Mouse (Mus musculus) layer of hippocampus, postnatal 14 days (tissue): Measurements from ENCODE around the gene Nell2. TPM values are rescaled to one million over a fixed set of nuclear protein-coding genes. Genes with fewer than 3 reads are reported as not detected.

Source experiments
- DNase-seq, 2 experiments: peaks; one replicate each; pipeline ENCODE4 v3.0.0; 2021 to 2022; ENCODE audit warnings: low spot score in 2 of 2, mixed read lengths in 1 of 2
- total RNA-seq, 2 experiments: library from RNA; stranded (reverse); gene quantifications; 2 replicates each; pipeline ENCODE4 v1.2.3; 2021

The Nell2 gene
- total RNA-seq, 2 experiments from 2014 or later, result 841 to 860 TPM

- DNase-seq, result no peak
Observed at GRCm38 (mm10) chr15:95481585-95481984, 46.8 kb downstream of the Nell2 start.

GRCm38 (mm10) chr15:95476440-95476839 lies 51.9 kb downstream of the Nell2 start:
- DNase-seq, result no peak

GRCm38 (mm10) chr15:95473976-95474375 lies 54.4 kb downstream of the Nell2 start:
- DNase-seq, result peak in 1 of 2 experiments; percentile 45

GRCm38 (mm10) chr15:95467195-95467594 lies 61.2 kb downstream of the Nell2 start:
- no peak for DNase-seq

GRCm38 (mm10) chr15:95460041-95460566 lies 68.3 kb downstream of the Nell2 start:
- DNase-seq, result no peak

GRCm38 (mm10) chr15:95444586-95444985 lies 83.8 kb downstream of the Nell2 start:
- DNase-seq, result no peak

GRCm38 (mm10) chr15:95437740-95438139 lies 90.6 kb downstream of the Nell2 start:
- DNase-seq, result no peak

- no peak for DNase-seq
Observed at GRCm38 (mm10) chr15:95436261-95436660, 92.1 kb downstream of the Nell2 start.

- no peak for DNase-seq
Observed at GRCm38 (mm10) chr15:95431156-95431799, 97.1 kb downstream of the Nell2 start.

GRCm38 (mm10) chr15:95430000-95430399 lies 98.4 kb downstream of the Nell2 start:
- no peak for DNase-seq

GRCm38 (mm10) chr15:95428003-95428663 lies 100.2 kb downstream of the Nell2 start:
- DNase-seq, result no peak

- DNase-seq, result no peak
Observed at GRCm38 (mm10) chr15:95425085-95425484, 103.3 kb downstream of the Nell2 start.

- DNase-seq, result no peak
Observed at GRCm38 (mm10) chr15:95422226-95422950, 106.0 kb downstream of the Nell2 start.

GRCm38 (mm10) chr15:95418641-95419040 lies 109.7 kb downstream of the Nell2 start:
- DNase-seq, result no peak

- DNase-seq, result no peak
Observed at GRCm38 (mm10) chr15:95411949-95412741, 116.2 kb downstream of the Nell2 start.

GRCm38 (mm10) chr15:95410213-95410843 lies 118.0 kb downstream of the Nell2 start:
- no peak for DNase-seq

GRCm38 (mm10) chr15:95390347-95390746 lies 138.0 kb downstream of the Nell2 start:
- DNase-seq, result peak in 1 of 2 experiments; percentile 37

- no peak for DNase-seq
Observed at GRCm38 (mm10) chr15:95388950-95389349, 139.4 kb downstream of the Nell2 start.

GRCm38 (mm10) chr15:95380859-95381258 lies 147.5 kb downstream of the Nell2 start:
- DNase-seq, result no peak

GRCm38 (mm10) chr15:95370720-95371395 lies 157.5 kb downstream of the Nell2 start:
- peak; percentile 34 to 52 for DNase-seq
